Mouse (Mus musculus) limb, embryonic 14.5 days (tissue): ENCODE measurements around the gene St6galnac4. TPM values are rescaled to one million over a fixed set of nuclear protein-coding genes. Genes with fewer than 3 reads are reported as not detected.

ENCODE experiments used
- ATAC-seq: fragments of 200-750 bp; cut with Nextera tagmentation; 2 replicates; pipeline ENCODE4 v1.8.0; 2017; ENCODE audit warnings: low read depth, moderate number of reproducible peaks, moderate TSS enrichment; ENCODE audit not compliant: low FRiP score
- DNase-seq: peaks from one replicate; pipeline ENCODE4 v3.0.0-alpha.2; 2015; ENCODE audit warnings: low spot score
- H3K27ac ChIP-seq: fragments of 300-500 bp; sonication (generic); replicated peaks from 2 replicates; pipeline ENCODE4 v1.5.1; 2014; ENCODE audit warnings: low read depth, mild to moderate bottlenecking, low read length, moderate library complexity, mixed read lengths
- H3K27me3 ChIP-seq: fragments of 300-500 bp; sonication (generic); 2 replicates; pipeline ENCODE4 v1.6.1; 2014; ENCODE audit warnings: low read length, mixed read lengths; ENCODE audit not compliant: control insufficient read depth, insufficient read depth
- H3K36me3 ChIP-seq: fragments of 300-500 bp; sonication (generic); 2 replicates; pipeline ENCODE4 v1.6.1; 2014; ENCODE audit warnings: mild to moderate bottlenecking, low read length, moderate library complexity, mixed read lengths; ENCODE audit not compliant: control insufficient read depth, insufficient read depth
- H3K4me1 ChIP-seq: fragments of 300-500 bp; sonication (generic); 2 replicates; pipeline ENCODE4 v1.6.1; 2014; ENCODE audit warnings: antibody characterized with exemption, low read length, mixed read lengths; ENCODE audit not compliant: control insufficient read depth, insufficient read depth
- H3K4me2 ChIP-seq: fragments of 300-500 bp; sonication (generic); replicated peaks from 2 replicates; pipeline ENCODE4 v1.6.1; 2014; ENCODE audit warnings: low read depth, mild to moderate bottlenecking, low read length, moderate library complexity; ENCODE audit not compliant: severe bottlenecking
- H3K4me3 ChIP-seq: fragments of 300-500 bp; sonication (generic); replicated peaks from 2 replicates; pipeline ENCODE4 v1.5.1; 2014; ENCODE audit warnings: low read length
- H3K9ac ChIP-seq: fragments of 300-500 bp; sonication (generic); 2 replicates; pipeline ENCODE4 v1.6.1; 2014; ENCODE audit warnings: mild to moderate bottlenecking, low read depth, low read length, moderate library complexity; ENCODE audit not compliant: severe bottlenecking
- H3K9me3 ChIP-seq: fragments of 300-500 bp; sonication (generic); 2 replicates; pipeline ENCODE4 v1.6.1; 2016; ENCODE audit warnings: low read length; ENCODE audit not compliant: control insufficient read depth
- POLR2A ChIP-seq: fragments of 200-500 bp; IDR thresholded peaks from 2 replicates; pipeline ENCODE4 v1.8.0; 2012; ENCODE audit warnings: inconsistent platforms, mild to moderate bottlenecking, moderate library complexity, borderline replicate concordance; ENCODE audit not compliant: insufficient read depth, insufficient read length; ENCODE audit errors: extremely low read depth
- WGBS: fragments of 180-500 bp; shearing (Covaris S2); extraction: QIAGEN DNeasy Blood & Tissue Kit; methylation state at CpG from one replicate; pipeline ENCODE4 v1.1.7; 2014; 5-methylcytosine and 5-hydroxymethylcytosine counted together
- polyA plus RNA-seq, 2 experiments: library from polyadenylated mRNA; depleted of rRNA in 1 of 2; stranded (reverse) in 1 of 2; unstranded in 1 of 2; fragments of >200 nt; fragmentation: Nextera tagmentation in 1 of 2; extraction: Ambion mirVana in 1 of 2; gene quantifications; 2 replicates each; pipeline versions ENCODE4 v1.2.1 to v1.2.3; 2012 to 2014

St6galnac4 gene
- polyA plus RNA-seq (2012; rRNA removed): 31.8 and 44.9 TPM in 2 replicates
- 33.3 and 33.9 TPM in 2 replicates for polyA plus RNA-seq (2014; fragmentation: Nextera tagmentation; extraction: Ambion mirVana)

DNA sequence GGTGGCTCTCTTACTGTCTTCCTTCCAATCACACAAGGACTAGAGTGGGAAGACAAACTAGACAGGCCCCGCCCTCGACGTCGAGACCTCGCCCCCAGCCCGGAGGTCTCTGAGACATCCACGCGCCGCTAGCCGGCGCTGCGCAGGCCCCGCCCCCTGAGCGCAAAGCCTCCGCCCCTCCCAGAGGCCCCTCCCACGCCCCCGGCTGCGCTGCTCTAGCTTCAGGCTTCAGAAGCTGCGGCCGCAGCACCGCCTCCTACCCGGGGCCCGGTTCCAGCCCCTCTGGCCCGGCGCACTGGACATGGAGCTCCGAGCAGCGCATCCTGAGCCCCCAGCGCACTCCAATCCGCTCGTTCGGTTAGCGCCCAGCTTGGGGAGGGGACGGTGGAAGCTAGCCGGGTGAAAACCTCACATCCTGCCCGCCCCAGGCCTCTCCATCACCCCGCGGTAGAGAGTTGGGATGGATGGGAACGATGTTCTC, at the start of gene St6galnac4:
Gene St6galnac4, plus strand, starts transcription at position 225 of the 481 bp plus-strand sequence.
- DNase-seq (peak; percentile 95), ATAC-seq (peak; percentile 91)
- Histone ChIP-seq H3K36me3 (peaks cover 5% of the 10 kb centered on the region; the same call in 1 of the 2 replicates), H3K9ac (peak within 1 kb of the TSS; percentile 63), H3K4me3 (peak within 1 kb of the TSS; percentile 52), H3K27me3 (no peaks in the 10 kb centered on the region), H3K27ac (0 out of 2 replicates have a peak within 1 kb of the TSS, but pooled peaks have one; percentile 6), H3K4me1 (peaks cover 26% of the 10 kb centered on the region), H3K9me3 (no peaks in the 10 kb centered on the region), H3K4me2 (peak within 1 kb of the TSS; percentile 58)
- TF ChIP-seq POLR2A: 0 out of 2 replicates have a peak, but pooled peaks have one; percentile 74
- WGBS: under 1% methylated on average over 28 of the region's 38 CpGs

DNA sequence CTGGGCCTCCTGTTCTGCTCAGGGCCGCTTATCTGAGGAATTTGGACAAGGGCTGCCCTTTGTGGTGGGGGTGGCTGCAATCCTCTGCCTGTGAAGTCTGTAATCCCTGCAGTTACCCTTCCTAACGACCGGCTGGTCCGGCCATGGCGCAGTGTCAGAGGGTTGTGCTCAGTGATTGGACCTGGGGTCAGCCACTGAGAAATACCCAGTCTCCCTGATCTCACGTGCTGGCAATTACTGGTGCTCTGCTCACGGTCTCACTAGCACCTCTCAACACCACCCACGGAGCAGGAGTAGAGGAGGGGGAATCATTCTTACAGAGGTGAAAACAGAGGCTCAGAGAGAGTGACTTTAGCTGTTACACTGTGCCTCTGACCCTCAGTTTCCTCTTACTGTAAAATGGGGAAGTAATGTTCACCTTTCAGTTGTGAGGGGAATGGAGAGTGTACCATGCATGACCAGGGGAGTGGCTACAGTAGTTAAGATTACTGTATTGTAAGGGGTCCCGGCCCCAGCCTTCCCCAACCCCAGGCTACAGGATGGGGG, 49.5 kb upstream of the St6galnac4 start:
- 0 out of 2 replicates have a peak overlapping the region, but pooled peaks have one; percentile 96 for H3K27ac ChIP-seq
- H3K27me3 ChIP-seq: no peaks in the 10 kb centered on the region
- H3K36me3 ChIP-seq: no peaks in the 10 kb centered on the region
- no peaks in the 10 kb centered on the region for H3K9me3 ChIP-seq
- peak overlapping the region; percentile 96 for H3K4me3 ChIP-seq
- ATAC-seq: no peak
- 8% methylated on average over 9 of the region's 9 CpGs for WGBS
- DNase-seq: no peak
- H3K4me2 ChIP-seq: peak overlapping the region; percentile 90
- peaks cover 48% of the 10 kb centered on the region for H3K4me1 ChIP-seq
- peak overlapping the region; percentile 93 for H3K9ac ChIP-seq
- no peak for TF ChIP-seq POLR2A

DNA sequence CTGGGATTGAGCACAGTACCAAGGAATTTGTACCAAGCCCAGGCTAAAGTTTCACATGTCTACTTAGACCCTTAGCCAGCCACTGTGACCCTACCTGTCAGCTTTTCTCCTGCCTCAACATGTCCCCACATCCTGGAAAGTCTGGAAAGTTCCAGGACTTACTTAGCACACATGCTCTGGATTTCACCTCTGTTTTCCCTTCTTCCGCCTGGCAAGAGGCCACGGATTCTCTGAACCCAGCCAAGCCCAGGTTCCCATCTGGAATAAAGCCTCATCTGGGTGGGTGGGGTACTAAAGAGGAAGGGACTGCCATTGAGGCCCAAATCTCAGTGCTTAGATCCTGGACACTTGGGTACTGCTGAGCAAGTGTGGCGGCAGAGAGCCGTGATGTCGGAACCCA, 49.0 kb upstream of the St6galnac4 start:
- 61% methylated on average over 5 of the region's 5 CpGs for WGBS

DNA sequence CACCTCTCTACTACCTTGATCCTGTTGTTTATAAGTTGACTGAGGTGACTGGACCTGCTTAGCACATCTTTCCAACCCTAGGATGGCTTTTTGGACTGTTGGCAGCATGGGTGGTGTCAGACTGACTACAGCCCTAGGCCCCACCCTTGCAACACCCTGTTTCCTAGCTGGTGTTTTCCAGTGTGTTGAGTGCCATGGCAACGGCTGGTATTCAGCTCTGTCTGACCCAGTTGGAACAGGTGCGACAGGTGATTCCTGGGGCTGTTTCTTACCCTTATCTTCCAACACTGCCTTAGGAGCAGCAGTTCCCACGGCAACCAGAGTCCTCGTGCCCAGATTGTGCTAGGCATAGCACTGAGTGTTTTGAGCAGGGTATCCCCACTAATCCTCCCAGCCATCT, 48.4 kb upstream of the St6galnac4 start:
- Histone ChIP-seq H3K36me3 (no peaks in the 10 kb centered on the region), H3K4me2 (peak overlapping the region; percentile 90), H3K9me3 (no peaks in the 10 kb centered on the region), H3K9ac (0 out of 2 replicates have a peak overlapping the region, but pooled peaks have one; percentile 93), H3K4me1 (peaks cover 56% of the 10 kb centered on the region), H3K4me3 (0 out of 2 replicates have a peak overlapping the region, but pooled peaks have one; percentile 96), H3K27ac (no peak overlapping the region), H3K27me3 (no peaks in the 10 kb centered on the region)
- 67% methylated on average over 4 of the region's 4 CpGs for WGBS
- no peak for TF ChIP-seq POLR2A
- no peak for DNase-seq
- ATAC-seq: no peak

More for the DNA sequence above, 49.0 kb upstream of the St6galnac4 start:
- ATAC-seq (no peak), DNase-seq (no peak)
- Histone ChIP-seq H3K4me3 (peak overlapping the region; percentile 96), H3K9ac (peak overlapping the region; percentile 93), H3K9me3 (no peaks in the 10 kb centered on the region), H3K4me1 (peaks cover 53% of the 10 kb centered on the region), H3K4me2 (peak overlapping the region; percentile 90), H3K36me3 (no peaks in the 10 kb centered on the region), H3K27me3 (no peaks in the 10 kb centered on the region), H3K27ac (no peak overlapping the region)
- TF ChIP-seq POLR2A: no peak

DNA sequence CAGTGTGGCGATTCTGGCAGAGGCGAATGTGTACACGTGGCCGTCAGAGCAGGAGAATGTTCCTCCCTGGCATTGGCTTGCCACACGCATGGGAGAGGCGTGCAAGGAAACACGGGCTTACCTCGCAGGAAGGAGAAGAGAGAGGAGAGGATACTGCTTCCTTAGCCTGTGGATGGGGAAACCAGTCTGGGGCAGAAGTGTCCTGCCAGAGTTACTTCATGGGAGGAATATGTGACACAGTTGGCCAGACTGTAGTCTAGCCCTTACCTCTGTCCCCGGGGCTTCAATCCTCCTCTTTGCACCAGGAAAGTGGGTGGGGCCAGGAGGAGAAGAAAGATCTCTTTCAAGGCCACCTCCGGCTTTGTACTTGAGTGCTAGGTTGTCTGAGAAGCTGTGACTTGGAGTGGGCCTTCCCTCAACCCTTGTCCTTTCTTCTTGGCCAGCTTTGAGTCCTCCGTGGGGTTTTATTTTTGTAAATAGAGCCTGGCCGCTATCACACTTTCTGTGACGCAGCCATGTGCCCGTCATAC, 47.4 kb upstream of the St6galnac4 start:
- TF ChIP-seq POLR2A: no peak
- Histone ChIP-seq H3K36me3 (no peaks in the 10 kb centered on the region), H3K9me3 (no peaks in the 10 kb centered on the region), H3K9ac (no peak overlapping the region), H3K27me3 (no peaks in the 10 kb centered on the region), H3K27ac (peak overlapping the region; percentile 35), H3K4me3 (no peak overlapping the region), H3K4me1 (peaks cover 52% of the 10 kb centered on the region), H3K4me2 (0 out of 2 replicates have a peak overlapping the region, but pooled peaks have one; percentile 0)
- DNase-seq (no peak), ATAC-seq (no peak)
- WGBS: 71% methylated on average over 14 of the region's 14 CpGs
